Mouse (Mus musculus) embryonic facial prominence, embryonic 10.5 days (tissue): ENCODE measurements around the gene Cntnap1. TPM values are rescaled to one million over a fixed set of nuclear protein-coding genes. Genes with fewer than 3 reads are reported as not detected.
A peak's percentile ranks its signal among the peaks of the same experiment; 100 is the strongest.
"Not testable (repeated sequence)": the region's sequence is repeated elsewhere in the genome, so short reads cannot be mapped to it uniquely, and the experiment has no call there.

Experiments used
- DNase-seq: peaks from one replicate; pipeline ENCODE4 v3.0.0-alpha.2; 2017; ENCODE audit warnings: low spot score
- H3K27ac ChIP-seq: fragments of 300-500 bp; sonication (generic); replicated peaks from 2 replicates; pipeline ENCODE4 v1.5.1; 2016; ENCODE audit warnings: mild to moderate bottlenecking
- H3K27me3 ChIP-seq: fragments of 300-500 bp; sonication (generic); replicated peaks from 2 replicates; pipeline ENCODE4 v1.6.1; 2016; ENCODE audit warnings: low read depth, mild to moderate bottlenecking; ENCODE audit not compliant: poor library complexity, severe bottlenecking
- H3K36me3 ChIP-seq: fragments of 300-500 bp; sonication (generic); replicated peaks from 2 replicates; pipeline ENCODE4 v1.6.1; 2016; ENCODE audit warnings: mild to moderate bottlenecking, moderate library complexity
- H3K4me1 ChIP-seq: fragments of 300-500 bp; sonication (generic); 2 replicates; pipeline ENCODE4 v1.6.1; 2016
- H3K4me3 ChIP-seq: fragments of 300-500 bp; sonication (generic); 2 replicates; pipeline ENCODE4 v1.5.1; 2016; ENCODE audit warnings: mild to moderate bottlenecking, moderate library complexity
- H3K9me3 ChIP-seq: fragments of 300-500 bp; sonication (generic); 2 replicates; pipeline ENCODE4 v1.6.1; 2016; ENCODE audit warnings: mild to moderate bottlenecking
- WGBS: fragments of 180-500 bp; shearing (Covaris S2); methylation state at CpG from one replicate; pipeline ENCODE4 v1.1.7; 2016; 5-methylcytosine and 5-hydroxymethylcytosine counted together
- polyA plus RNA-seq: library from polyadenylated mRNA; unstranded; fragments of >200 nt; fragmentation: Nextera tagmentation; extraction: Ambion mirVana; gene quantifications from 2 replicates; pipeline ENCODE4 v1.2.1, GENCODE M21; 2016

Cntnap1 gene
- 0.23 and 0.31 TPM in 2 replicates for polyA plus RNA-seq

DNA sequence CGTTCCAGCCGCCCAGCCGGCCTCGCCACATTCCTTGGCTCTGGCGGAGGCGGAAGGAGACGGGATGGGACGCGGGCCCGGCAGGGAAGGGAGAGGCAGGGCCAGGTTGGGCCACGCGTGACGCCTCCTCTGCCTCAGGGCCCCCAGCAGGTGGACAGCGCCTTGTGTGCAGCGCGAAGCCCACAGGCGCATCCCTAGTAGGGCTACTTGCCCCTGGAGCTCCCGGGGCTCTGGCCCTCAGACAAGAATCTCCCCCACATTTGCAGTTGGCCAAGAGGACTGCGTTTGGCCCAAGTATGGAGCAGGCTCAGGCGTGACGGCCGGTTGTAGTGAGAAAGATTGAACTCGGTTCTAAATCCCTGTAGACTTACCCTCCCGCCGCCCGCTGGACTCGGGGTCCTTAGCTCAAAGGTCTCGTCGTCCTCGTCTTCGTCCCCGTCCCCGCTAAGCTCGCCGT lies at the start of gene Cntnap1:
TSS of gene Cntnap1 (plus strand) at position 170 of the 457 bp plus-strand sequence.
- DNase-seq: peak; percentile 55
- no peaks in the 10 kb centered on the region for H3K9me3 ChIP-seq
- peaks cover 76% of the 10 kb centered on the region for H3K4me1 ChIP-seq
- H3K27ac ChIP-seq: peak within 1 kb of the TSS; percentile 70
- WGBS: under 1% methylated on average over 35 of the region's 35 CpGs
- H3K4me3 ChIP-seq: peak within 1 kb of the TSS; percentile 68
- peaks cover 85% of the 10 kb centered on the region for H3K27me3 ChIP-seq
- peaks cover 13% of the 10 kb centered on the region for H3K36me3 ChIP-seq

- 26% methylated on average over 19 of the region's 19 CpGs for WGBS
- peak overlapping the region; percentile 93 for H3K27ac ChIP-seq
- H3K36me3 ChIP-seq: peaks cover 61% of the 10 kb centered on the region
- H3K9me3 ChIP-seq: no peaks in the 10 kb centered on the region
- H3K4me3 ChIP-seq: peak overlapping the region; percentile 94
- peak; percentile 22 for DNase-seq
- no peaks in the 10 kb centered on the region for H3K27me3 ChIP-seq
- peaks cover 30% of the 10 kb centered on the region for H3K4me1 ChIP-seq
Observed at GRCm38 (mm10) chr11:101120545-101121188, 49.7 kb upstream of the Cntnap1 start.

GRCm38 (mm10) chr11:101124494-101124893 lies 45.8 kb upstream of the Cntnap1 start:
- H3K4me1 ChIP-seq: peaks cover 12% of the 10 kb centered on the region
- H3K27me3 ChIP-seq, H3K9me3 ChIP-seq, DNase-seq, H3K4me3 ChIP-seq, H3K27ac ChIP-seq: not testable (repeated sequence)
- WGBS: 95% methylated on average over 8 of the region's 8 CpGs
- H3K36me3 ChIP-seq: peaks cover 65% of the 10 kb centered on the region

GRCm38 (mm10) chr11:101125008-101125407 lies 45.3 kb upstream of the Cntnap1 start:
- H3K9me3 ChIP-seq, DNase-seq, H3K4me3 ChIP-seq, H3K27ac ChIP-seq, H3K27me3 ChIP-seq: not testable (repeated sequence)
- WGBS: 96% methylated on average over 9 of the region's 9 CpGs
- Histone ChIP-seq H3K4me1 (peaks cover 14% of the 10 kb centered on the region), H3K36me3 (peaks cover 65% of the 10 kb centered on the region)

DNA sequence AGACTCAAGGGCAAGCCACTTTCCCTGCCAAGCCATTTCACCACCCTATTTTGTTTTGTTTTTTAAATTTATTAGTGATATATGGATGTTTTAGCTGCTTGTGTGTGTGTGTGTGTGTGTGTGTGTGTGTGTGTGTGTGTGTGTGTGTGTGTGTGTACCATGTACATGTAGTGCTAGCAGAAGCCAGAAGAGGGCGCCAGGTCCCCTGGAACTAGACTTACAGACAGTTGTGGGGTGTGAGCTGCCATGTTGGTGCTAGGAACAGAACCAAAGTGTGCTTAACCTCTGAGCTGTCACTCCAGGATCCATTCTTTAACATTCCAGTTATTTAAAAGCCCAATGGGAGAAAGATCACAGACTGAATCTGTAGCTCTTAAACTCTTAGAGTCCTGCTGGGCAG lies 43.2 kb upstream of the Cntnap1 start:
- peaks cover 11% of the 10 kb centered on the region; the same call in 1 of the 2 replicates for H3K9me3 ChIP-seq
- H3K27me3 ChIP-seq: 0 out of 2 replicates have a peak, but pooled peaks cover 4% of the 10 kb centered on the region
- peaks cover 55% of the 10 kb centered on the region for H3K36me3 ChIP-seq
- H3K27ac ChIP-seq: no peak overlapping the region
- no peak overlapping the region for H3K4me3 ChIP-seq
- peaks cover 6% of the 10 kb centered on the region for H3K4me1 ChIP-seq
- DNase-seq: no peak
- WGBS: 92% methylated on average over 1 of the region's 1 CpGs

- Histone ChIP-seq H3K9me3 (peaks cover 11% of the 10 kb centered on the region; the same call in 1 of the 2 replicates), H3K4me3 (no peak overlapping the region), H3K27me3 (0 out of 2 replicates have a peak, but pooled peaks cover 5% of the 10 kb centered on the region), H3K4me1 (peaks cover 6% of the 10 kb centered on the region), H3K36me3 (peaks cover 35% of the 10 kb centered on the region), H3K27ac (no peak overlapping the region)
- DNase-seq: no peak
- WGBS: 86% methylated on average over 11 of the region's 11 CpGs
Observed at GRCm38 (mm10) chr11:101128996-101129577, 41.2 kb upstream of the Cntnap1 start.

GRCm38 (mm10) chr11:101130056-101130756 lies 40.1 kb upstream of the Cntnap1 start:
- Histone ChIP-seq H3K4me3 (no peak overlapping the region), H3K27ac (no peak overlapping the region), H3K27me3 (0 out of 2 replicates have a peak, but pooled peaks cover 12% of the 10 kb centered on the region), H3K36me3 (peaks cover 25% of the 10 kb centered on the region), H3K9me3 (peaks cover 11% of the 10 kb centered on the region; the same call in 1 of the 2 replicates), H3K4me1 (peaks cover 6% of the 10 kb centered on the region)
- WGBS: 55% methylated on average over 18 of the region's 18 CpGs
- no peak for DNase-seq

DNA sequence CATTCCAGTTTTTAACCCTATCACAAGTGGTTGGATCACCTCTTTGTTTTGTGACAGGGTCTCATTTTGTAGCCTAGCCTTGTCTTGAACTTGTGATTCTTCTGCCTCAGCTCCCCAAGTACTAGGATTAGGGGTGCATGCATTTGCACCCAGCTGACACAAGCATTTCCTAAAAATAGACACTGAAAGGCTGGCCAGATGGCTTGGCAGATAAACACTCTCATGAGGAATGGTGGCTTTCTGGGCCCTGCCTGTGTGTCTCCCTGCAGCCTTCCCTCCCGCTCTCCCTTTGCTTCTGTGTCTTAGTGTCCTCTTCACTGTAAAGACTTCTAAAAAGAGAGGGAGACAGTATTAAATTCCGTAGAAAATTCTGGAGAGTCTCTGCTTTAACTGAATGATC lies 39.1 kb upstream of the Cntnap1 start:
- WGBS: 83% methylated on average over 2 of the region's 2 CpGs
- Histone ChIP-seq H3K4me3 (no peak overlapping the region), H3K4me1 (peaks cover 6% of the 10 kb centered on the region), H3K36me3 (peaks cover 15% of the 10 kb centered on the region), H3K9me3 (peaks cover 11% of the 10 kb centered on the region; the same call in 1 of the 2 replicates), H3K27me3 (0 out of 2 replicates have a peak, but pooled peaks cover 12% of the 10 kb centered on the region), H3K27ac (no peak overlapping the region)
- DNase-seq: no peak

DNA sequence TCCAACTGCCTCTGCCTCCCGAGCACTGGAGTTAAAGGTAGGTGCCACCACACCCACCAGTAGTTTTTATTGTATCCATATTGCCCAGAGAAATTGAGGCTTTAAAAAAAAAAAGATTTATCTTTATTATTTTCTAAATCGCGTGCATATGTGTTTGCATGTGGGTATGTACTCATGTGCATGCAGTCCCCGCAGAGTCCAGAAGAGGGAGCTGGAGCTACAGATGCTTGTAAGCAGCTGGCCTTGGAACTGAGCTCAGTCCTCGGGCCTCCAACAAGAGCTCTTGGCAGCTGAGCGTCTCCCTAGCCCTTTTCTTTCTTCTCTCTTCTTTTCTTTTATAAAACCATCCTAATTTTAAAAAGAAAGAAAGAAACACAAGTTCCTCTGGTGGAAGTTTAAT lies 38.6 kb upstream of the Cntnap1 start:
- Histone ChIP-seq H3K36me3 (peaks cover 10% of the 10 kb centered on the region), H3K9me3 (peaks cover 9% of the 10 kb centered on the region; the same call in 1 of the 2 replicates), H3K27ac (no peak overlapping the region), H3K4me3 (no peak overlapping the region), H3K27me3 (0 out of 2 replicates have a peak, but pooled peaks cover 12% of the 10 kb centered on the region), H3K4me1 (peaks cover 6% of the 10 kb centered on the region)
- WGBS: 87% methylated on average over 6 of the region's 6 CpGs
- peak; percentile 50 for DNase-seq

- 82% methylated on average over 12 of the region's 12 CpGs for WGBS
- peaks cover 2% of the 10 kb centered on the region; the same call in 1 of the 2 replicates for H3K9me3 ChIP-seq
- H3K4me1 ChIP-seq: peaks cover 6% of the 10 kb centered on the region
- H3K4me3 ChIP-seq: no peak overlapping the region
- no peak for DNase-seq
- no peaks in the 10 kb centered on the region for H3K36me3 ChIP-seq
- no peak overlapping the region for H3K27ac ChIP-seq
- 0 out of 2 replicates have a peak, but pooled peaks cover 12% of the 10 kb centered on the region for H3K27me3 ChIP-seq
Observed at GRCm38 (mm10) chr11:101133037-101133436, 37.3 kb upstream of the Cntnap1 start.

DNA sequence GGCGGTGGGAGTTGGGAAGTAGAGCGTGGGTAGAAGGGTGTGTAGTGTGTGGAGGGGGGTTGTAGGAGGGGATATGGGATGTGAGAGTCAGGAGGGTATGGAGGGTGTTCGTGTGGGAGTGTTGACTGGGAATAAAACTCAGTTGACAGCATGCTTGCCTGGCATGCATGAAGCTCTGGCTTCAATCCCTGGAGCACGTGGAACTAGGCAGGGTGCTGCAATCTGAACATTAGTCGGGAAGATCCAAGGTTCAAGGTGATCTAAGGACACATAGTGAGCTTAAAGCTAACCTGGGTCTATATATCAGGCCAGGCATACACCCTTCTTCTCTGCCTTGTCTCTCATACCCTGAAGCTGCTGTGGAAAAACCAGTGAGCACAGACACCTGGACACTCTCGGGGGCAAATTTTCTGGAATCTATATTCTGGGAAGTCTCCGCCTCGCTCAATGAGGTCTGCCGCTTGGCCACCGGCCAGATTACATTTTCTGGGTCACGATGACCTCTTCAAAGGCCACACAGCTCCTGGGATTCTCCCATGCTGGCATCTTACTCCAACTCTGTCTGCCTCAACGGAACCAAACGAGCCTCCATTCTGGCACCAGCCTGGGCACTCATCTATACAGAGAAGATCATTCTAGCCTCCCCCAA lies 36.0 kb upstream of the Cntnap1 start:
- peaks cover 13% of the 10 kb centered on the region for H3K27me3 ChIP-seq
- peaks cover 2% of the 10 kb centered on the region; the same call in 1 of the 2 replicates for H3K9me3 ChIP-seq
- no peaks in the 10 kb centered on the region for H3K36me3 ChIP-seq
- H3K4me3 ChIP-seq: no peak overlapping the region
- H3K27ac ChIP-seq: no peak overlapping the region
- WGBS: 85% methylated on average over 13 of the region's 13 CpGs
- no peak for DNase-seq
- H3K4me1 ChIP-seq: peaks cover 13% of the 10 kb centered on the region

GRCm38 (mm10) chr11:101137000-101137399 lies 33.3 kb upstream of the Cntnap1 start:
- H3K27ac ChIP-seq: no peak overlapping the region
- DNase-seq: no peak
- H3K4me3 ChIP-seq: no peak overlapping the region
- WGBS: 84% methylated on average over 7 of the region's 7 CpGs
- H3K4me1 ChIP-seq: peaks cover 23% of the 10 kb centered on the region
- no peaks in the 10 kb centered on the region for H3K36me3 ChIP-seq
- H3K27me3 ChIP-seq: peaks cover 34% of the 10 kb centered on the region
- no peaks in the 10 kb centered on the region for H3K9me3 ChIP-seq
